Mouse (Mus musculus): ENCODE measurements around the gene Fign. TPM values are rescaled to one million over a fixed set of nuclear protein-coding genes. Genes with fewer than 3 reads are reported as not detected.

Gene Fign
- polyA plus RNA-seq, 1 experiment from 2014 or later, result not detected

DNA sequence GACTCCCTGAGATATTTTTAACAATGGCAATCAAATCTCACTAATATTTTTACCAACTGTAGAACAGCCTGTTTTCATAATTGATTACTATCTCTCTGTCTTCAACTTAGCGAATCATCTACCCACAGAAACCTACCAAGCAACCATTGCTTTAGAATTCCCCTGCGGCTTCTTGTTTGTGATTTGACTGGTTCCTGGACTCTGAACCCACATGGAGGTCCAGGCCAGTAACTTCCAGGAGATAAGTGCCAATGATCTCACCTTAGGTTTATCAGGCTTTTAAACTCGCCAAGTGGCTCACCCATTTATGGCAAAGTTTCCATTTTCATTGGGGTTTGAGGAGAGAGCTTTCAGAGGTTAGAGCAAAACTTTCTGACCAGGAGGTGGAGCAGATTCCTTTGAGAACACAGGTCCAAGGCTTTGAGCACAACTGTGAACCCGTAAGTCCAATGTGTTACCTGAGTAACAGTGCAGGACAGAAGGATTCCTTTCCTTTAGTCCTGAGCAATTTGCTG lies 172.1 kb downstream of the Fign start:
- POLR2A ChIA-PET, result no interaction called here
- CTCF ChIA-PET, result interaction anchor here (0.9 kb wide), 1 partner anchor 18 kb away, joined by 3 read pairs; no protein-coding TSS in a partner anchor
- in situ Hi-C loops (cut with MboI; ENCODE audit: low pct_unique_long_range_greater_than_20kb), result no loop called here

More for the DNA sequence above, 172.1 kb downstream of the Fign start:
- DNase-seq (ENCODE audit: low read depth, low spot score) (no peak), ATAC-seq (no peak)
- H3K27me3 ChIP-seq, result no peaks in the 10 kb centered on the region
- TF ChIP-seq CTCF (IDR thresholded peaks at IDR 0.05), result no peak

All from Patski (cell line).